Comparison of ENCODE assay signal across 8 mouse cellular contexts in the genomic region with DNA sequence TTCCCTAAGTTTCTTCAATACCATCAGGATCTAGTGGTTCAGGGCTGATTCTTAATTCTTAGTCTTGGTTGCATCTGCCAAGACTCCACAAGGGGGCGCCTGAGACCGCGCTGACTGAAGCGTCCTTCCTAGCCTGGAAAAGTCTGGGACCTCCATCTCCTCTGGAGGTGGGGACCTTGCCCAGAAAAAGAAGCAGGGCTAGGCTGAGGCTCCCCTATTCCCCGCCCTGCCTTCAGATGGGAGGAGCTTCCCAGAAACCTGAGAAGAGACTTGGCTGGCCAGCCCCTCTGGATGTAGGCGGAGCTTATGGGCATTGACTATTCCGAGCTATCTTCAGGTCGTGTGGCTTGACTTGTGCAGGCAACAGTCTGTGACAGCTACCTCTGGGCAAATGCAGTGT. TPM values are rescaled to one million over a fixed set of nuclear protein-coding genes. Genes with fewer than 3 reads are reported as not detected.
A peak's percentile ranks its signal among the peaks of the same experiment; 100 is the strongest.
DNase-seq lines count a peak whose midpoint lies in the region; ATAC-seq and TF ChIP-seq lines count a peak whose summit lies in the region.

No protein-coding gene starts in this region.

- DNase-seq in right cerebral cortex, adult 18-20 months, result peak; percentile 66
- no peak for DNase-seq in right cerebral cortex, postnatal 36 days (ENCODE audit: low spot score in 2 of 2)
- peak; percentile 86 for DNase-seq in embryo, embryonic 11.5 days (ENCODE audit: low read depth, low spot score)
- peak; percentile 99 for DNase-seq in heart, adult 11 months
- DNase-seq in limb, embryonic 14.5 days (ENCODE audit: low spot score), result peak; percentile 94
- peak; percentile 32 to 59 for DNase-seq in monocyte, adult 2 months (ENCODE audit: low read depth in 1 of 2, low spot score in 2 of 2)

- H3K4me3 ChIP-seq in intestine, postnatal 0 days (ENCODE audit: low read depth, low read length), result no peak overlapping the region
- H3K4me3 ChIP-seq in limb, embryonic 14.5 days (replicated peaks; ENCODE audit: low read length), result no peak overlapping the region
- no peak overlapping the region for H3K4me3 ChIP-seq in stomach, embryonic 14.5 days (ENCODE audit: low read depth, low read length)

- no peaks in the 10 kb centered on the region for H3K27me3 ChIP-seq in intestine, postnatal 0 days (replicated peaks; ENCODE audit: control insufficient read depth, insufficient read depth, low read length)
- no peaks in the 10 kb centered on the region for H3K27me3 ChIP-seq in limb, embryonic 14.5 days (ENCODE audit: control insufficient read depth, insufficient read depth, low read length)
- H3K27me3 ChIP-seq in stomach, embryonic 14.5 days (ENCODE audit: control insufficient read depth, insufficient read depth, low read length), result no peaks in the 10 kb centered on the region

- peak overlapping the region; percentile 45 for H3K4me2 ChIP-seq in intestine, postnatal 0 days (replicated peaks; ENCODE audit: low read depth)
- 0 out of 2 replicates have a peak overlapping the region, but pooled peaks have one; percentile 3 for H3K4me2 ChIP-seq in limb, embryonic 14.5 days (replicated peaks; ENCODE audit: low read depth, low read length, severe bottlenecking)
- H3K4me2 ChIP-seq in stomach, embryonic 14.5 days (replicated peaks; ENCODE audit: low read depth, low read length), result peak overlapping the region; percentile 26; the same call in 1 of the 2 replicates

- no peaks in the 10 kb centered on the region for H3K9me3 ChIP-seq in intestine, postnatal 0 days (ENCODE audit: control insufficient read depth)
- H3K9me3 ChIP-seq in limb, embryonic 14.5 days (ENCODE audit: control insufficient read depth, low read length), result no peaks in the 10 kb centered on the region
- H3K9me3 ChIP-seq in stomach, embryonic 14.5 days (ENCODE audit: control insufficient read depth, low read depth, low read length), result no peaks in the 10 kb centered on the region

- no peak for TF ChIP-seq POLR2A in limb, embryonic 14.5 days (IDR thresholded peaks at IDR 0.05; ENCODE audit: borderline replicate concordance, extremely low read depth, insufficient read depth, insufficient read length)

- peak; percentile 99 for TF ChIP-seq CTCF in intestine, postnatal 0 days (IDR thresholded peaks at IDR 0.05; ENCODE audit: low read depth)

- WGBS in intestine, postnatal 0 days, result under 1% methylated on average over 8 of the region's 8 CpGs
- 2% methylated on average over 8 of the region's 8 CpGs for WGBS in limb, embryonic 14.5 days
- WGBS in stomach, embryonic 14.5 days, result 0% methylated on average over 8 of the region's 8 CpGs

- ATAC-seq in intestine, postnatal 0 days, result peak; percentile 62
- ATAC-seq in limb, embryonic 14.5 days (ENCODE audit: low FRiP score, low read depth), result peak; percentile 62
- ATAC-seq in stomach, embryonic 14.5 days (ENCODE audit: insufficient number of reproducible peaks, insufficient read depth, low FRiP score, low read depth), result peak; percentile 66

- H3K27ac ChIP-seq in intestine, postnatal 0 days (ENCODE audit: low read depth, low read length), result peak overlapping the region; percentile 94
- no peak overlapping the region for H3K27ac ChIP-seq in limb, embryonic 14.5 days (replicated peaks; ENCODE audit: low read depth, low read length)
- peak overlapping the region; percentile 85 for H3K27ac ChIP-seq in stomach, embryonic 14.5 days (ENCODE audit: low read length)

- no peak overlapping the region for H3K9ac ChIP-seq in intestine, postnatal 0 days (ENCODE audit: low read depth, low read length)
- no peak overlapping the region for H3K9ac ChIP-seq in limb, embryonic 14.5 days (ENCODE audit: low read depth, low read length, severe bottlenecking)
- no peak overlapping the region for H3K9ac ChIP-seq in stomach, embryonic 14.5 days (replicated peaks; ENCODE audit: low read depth, low read length)

- 0 out of 2 replicates have a peak, but pooled peaks cover 6% of the 10 kb centered on the region for H3K4me1 ChIP-seq in intestine, postnatal 0 days (replicated peaks; ENCODE audit: control insufficient read depth, insufficient read depth, low read length)
- H3K4me1 ChIP-seq in limb, embryonic 14.5 days (ENCODE audit: control insufficient read depth, insufficient read depth, low read length), result peaks cover 14% of the 10 kb centered on the region; the same call in 1 of the 2 replicates
- H3K4me1 ChIP-seq in stomach, embryonic 14.5 days (ENCODE audit: control insufficient read depth, insufficient read depth, low read length), result peaks cover 24% of the 10 kb centered on the region; the same call in 1 of the 2 replicates

- H3K36me3 ChIP-seq in intestine, postnatal 0 days (ENCODE audit: control insufficient read depth, insufficient read depth), result no peaks in the 10 kb centered on the region; the same call in 1 of the 2 replicates
- H3K36me3 ChIP-seq in limb, embryonic 14.5 days (ENCODE audit: control insufficient read depth, insufficient read depth, low read length), result peaks cover 2% of the 10 kb centered on the region; the same call in 1 of the 2 replicates
- no peaks in the 10 kb centered on the region; the same call in 1 of the 2 replicates for H3K36me3 ChIP-seq in stomach, embryonic 14.5 days (ENCODE audit: control insufficient read depth, insufficient read depth, low read length)

RNA-seq across cellular contexts. Expression of a gene that starts 2.5 kb away (rescaled TPM):
- polyA plus RNA-seq in intestine, postnatal 0 days (2015; fragmentation: Nextera tagmentation; extraction: Ambion mirVana), result 8.2 and 8.4 TPM in 2 replicates
- polyA plus RNA-seq in limb, embryonic 14.5 days (2012; rRNA removed), result 37.7 and 45.8 TPM in 2 replicates
- 22.5 and 23.4 TPM in 2 replicates for polyA plus RNA-seq in limb, embryonic 14.5 days (2014; fragmentation: Nextera tagmentation; extraction: Ambion mirVana)
- polyA plus RNA-seq in stomach, embryonic 14.5 days (2014; fragmentation: Nextera tagmentation; extraction: Ambion mirVana), result 15.5 and 20.4 TPM in 2 replicates

RNA-seq across cellular contexts. Expression of a gene that starts 13.8 kb away (rescaled TPM):
- polyA plus RNA-seq in intestine, postnatal 0 days (2015; fragmentation: Nextera tagmentation; extraction: Ambion mirVana), result 0.18 and 0.25 TPM in 2 replicates
- 2.0 and 2.3 TPM in 2 replicates for polyA plus RNA-seq in limb, embryonic 14.5 days (2012; rRNA removed)
- 1.0 and 1.3 TPM in 2 replicates for polyA plus RNA-seq in limb, embryonic 14.5 days (2014; fragmentation: Nextera tagmentation; extraction: Ambion mirVana)
- 3.1 TPM in 2 replicates for polyA plus RNA-seq in stomach, embryonic 14.5 days (2014; fragmentation: Nextera tagmentation; extraction: Ambion mirVana)

RNA-seq across cellular contexts. Expression of a gene that starts 18.7 kb away (rescaled TPM):
- polyA plus RNA-seq in intestine, postnatal 0 days (2015; fragmentation: Nextera tagmentation; extraction: Ambion mirVana), result 442 and 454 TPM in 2 replicates
- 3,975 and 4,219 TPM in 2 replicates for polyA plus RNA-seq in limb, embryonic 14.5 days (2012; rRNA removed)
- polyA plus RNA-seq in limb, embryonic 14.5 days (2014; fragmentation: Nextera tagmentation; extraction: Ambion mirVana), result 716 and 729 TPM in 2 replicates
- polyA plus RNA-seq in stomach, embryonic 14.5 days (2014; fragmentation: Nextera tagmentation; extraction: Ambion mirVana), result 734 and 745 TPM in 2 replicates

RNA-seq across cellular contexts. Expression of a gene that starts 50.2 kb away (rescaled TPM):
- polyA plus RNA-seq in intestine, postnatal 0 days (2015; fragmentation: Nextera tagmentation; extraction: Ambion mirVana), result 19.8 and 23.5 TPM in 2 replicates
- polyA plus RNA-seq in limb, embryonic 14.5 days (2012; rRNA removed), result 47.3 and 56.7 TPM in 2 replicates
- 30.4 and 31.2 TPM in 2 replicates for polyA plus RNA-seq in limb, embryonic 14.5 days (2014; fragmentation: Nextera tagmentation; extraction: Ambion mirVana)
- 64.0 and 70.9 TPM in 2 replicates for polyA plus RNA-seq in stomach, embryonic 14.5 days (2014; fragmentation: Nextera tagmentation; extraction: Ambion mirVana)

RNA-seq across cellular contexts. Expression of a gene that starts 58.7 kb away (rescaled TPM):
- polyA plus RNA-seq in intestine, postnatal 0 days (2015; fragmentation: Nextera tagmentation; extraction: Ambion mirVana), result 20.9 and 23.9 TPM in 2 replicates
- 0.01 and 0.05 TPM in 2 replicates for polyA plus RNA-seq in limb, embryonic 14.5 days (2012; rRNA removed)
- polyA plus RNA-seq in limb, embryonic 14.5 days (2014; fragmentation: Nextera tagmentation; extraction: Ambion mirVana), result 0.06 TPM in 1 of 2 replicates, not detected in the other
- 4.9 and 5.4 TPM in 2 replicates for polyA plus RNA-seq in stomach, embryonic 14.5 days (2014; fragmentation: Nextera tagmentation; extraction: Ambion mirVana)

Comparison
In these comparisons a context has a peak if more than half of its experiments do, and no peak if none do; other contexts are left out.
1. DNase-seq: peak in right cerebral cortex, adult 18-20 months (single experiment), embryo, embryonic 11.5 days (single experiment), heart, adult 11 months (single experiment), limb, embryonic 14.5 days (single experiment) and monocyte, adult 2 months (2 of 2); none in right cerebral cortex, postnatal 36 days (0 of 2).
2. Peak in every context shown above with its lines, with median percentiles within 50 percentile points of each other: ATAC-seq and H3K4me2 ChIP-seq.